Mouse (Mus musculus) CD4-positive helper T cell, adult 2 months (primary cell): ENCODE results near the gene Epb41l3.

Experiments used
- DNase-seq: peaks from one replicate; pipeline ENCODE4 v3.0.0-alpha.2; 2012; ENCODE audit warnings: low read depth, missing footprints, low spot score

The Epb41l3 gene

GRCm38 (mm10) chr17:69075501-69076237 is at the start of gene Epb41l3:
Epb41l3 (plus strand) TSS chr17:69075683.
- DNase-seq = no peak

- no peak for DNase-seq
Observed at GRCm38 (mm10) chr17:69038760-69039675, 36.5 kb upstream of the Epb41l3 start.

GRCm38 (mm10) chr17:69041516-69041915 is 34.0 kb upstream of the Epb41l3 start:
- DNase-seq = no peak

- DNase-seq = no peak
Observed at GRCm38 (mm10) chr17:69048826-69049225, 26.7 kb upstream of the Epb41l3 start.

- DNase-seq = no peak
Observed at GRCm38 (mm10) chr17:69054029-69054428, 21.5 kb upstream of the Epb41l3 start.

GRCm38 (mm10) chr17:69059760-69060159 is 15.7 kb upstream of the Epb41l3 start:
- DNase-seq = no peak

GRCm38 (mm10) chr17:69060388-69060787 is 15.1 kb upstream of the Epb41l3 start:
- no peak for DNase-seq

GRCm38 (mm10) chr17:69061883-69062745 is 13.4 kb upstream of the Epb41l3 start:
- DNase-seq = no peak

GRCm38 (mm10) chr17:69067937-69068739 is 7.3 kb upstream of the Epb41l3 start:
- DNase-seq = no peak

- DNase-seq = no peak
Observed at GRCm38 (mm10) chr17:69074095-69074494, 1.4 kb upstream of the Epb41l3 start.

- no peak for DNase-seq
Observed at GRCm38 (mm10) chr17:69076238-69076625, 749 bp downstream of the Epb41l3 start.

GRCm38 (mm10) chr17:69076747-69077543 is 1.5 kb downstream of the Epb41l3 start:
- DNase-seq = no peak

GRCm38 (mm10) chr17:69077544-69077920 is 2.0 kb downstream of the Epb41l3 start:
- no peak for DNase-seq

- no peak for DNase-seq
Observed at GRCm38 (mm10) chr17:69082316-69082715, 6.8 kb downstream of the Epb41l3 start.

- DNase-seq = no peak
Observed at GRCm38 (mm10) chr17:69091618-69092017, 16.1 kb downstream of the Epb41l3 start.

GRCm38 (mm10) chr17:69097068-69097467 is 21.6 kb downstream of the Epb41l3 start:
- no peak for DNase-seq

GRCm38 (mm10) chr17:69097955-69098354 is 22.5 kb downstream of the Epb41l3 start:
- DNase-seq = no peak

- DNase-seq = no peak
Observed at GRCm38 (mm10) chr17:69103326-69103725, 27.8 kb downstream of the Epb41l3 start.

- DNase-seq = no peak
Observed at GRCm38 (mm10) chr17:69105035-69105798, 29.7 kb downstream of the Epb41l3 start.
